Mouse (Mus musculus) forebrain, embryonic 10.5 days (tissue): ENCODE data around the gene Cacnb3. TPM values are rescaled to one million over a fixed set of nuclear protein-coding genes. Genes with fewer than 3 reads are reported as not detected.

Experiments used
- DNase-seq: peaks from one replicate; pipeline ENCODE4 v3.0.0-alpha.2; 2017; ENCODE audit warnings: low spot score; ENCODE audit errors: extremely low spot score
- H3K27ac ChIP-seq: fragments of 300-500 bp; sonication (generic); 2 replicates; pipeline ENCODE4 v1.5.1; 2016; ENCODE audit warnings: mild to moderate bottlenecking
- H3K27me3 ChIP-seq: fragments of 300-500 bp; sonication (generic); 2 replicates; pipeline ENCODE4 v1.6.1; 2016; ENCODE audit warnings: mild to moderate bottlenecking; ENCODE audit not compliant: poor library complexity, severe bottlenecking
- H3K36me3 ChIP-seq: fragments of 300-500 bp; sonication (generic); replicated peaks from 2 replicates; pipeline ENCODE4 v1.6.1; 2016; ENCODE audit warnings: mild to moderate bottlenecking, moderate library complexity
- H3K4me1 ChIP-seq: fragments of 300-500 bp; sonication (generic); 2 replicates; pipeline ENCODE4 v1.6.1; 2016
- H3K4me3 ChIP-seq: fragments of 300-500 bp; sonication (generic); 2 replicates; pipeline ENCODE4 v1.5.1; 2016; ENCODE audit warnings: mild to moderate bottlenecking, moderate library complexity
- H3K9me3 ChIP-seq: fragments of 300-500 bp; sonication (generic); 2 replicates; pipeline ENCODE4 v1.6.1; 2016; ENCODE audit warnings: mild to moderate bottlenecking, moderate library complexity
- WGBS: fragments of 180-500 bp; shearing (Covaris S2); methylation state at CpG from one replicate; pipeline ENCODE4 v1.1.7; 2016; 5-methylcytosine and 5-hydroxymethylcytosine counted together
- polyA plus RNA-seq: library from polyadenylated mRNA; unstranded; fragments of >200 nt; fragmentation: Nextera tagmentation; extraction: Ambion mirVana; gene quantifications from 2 replicates; pipeline ENCODE4 v1.2.1, GENCODE M21; 2016

Cacnb3 gene
- polyA plus RNA-seq, 1 experiment from 2014 or later = 19.9 TPM

DNA sequence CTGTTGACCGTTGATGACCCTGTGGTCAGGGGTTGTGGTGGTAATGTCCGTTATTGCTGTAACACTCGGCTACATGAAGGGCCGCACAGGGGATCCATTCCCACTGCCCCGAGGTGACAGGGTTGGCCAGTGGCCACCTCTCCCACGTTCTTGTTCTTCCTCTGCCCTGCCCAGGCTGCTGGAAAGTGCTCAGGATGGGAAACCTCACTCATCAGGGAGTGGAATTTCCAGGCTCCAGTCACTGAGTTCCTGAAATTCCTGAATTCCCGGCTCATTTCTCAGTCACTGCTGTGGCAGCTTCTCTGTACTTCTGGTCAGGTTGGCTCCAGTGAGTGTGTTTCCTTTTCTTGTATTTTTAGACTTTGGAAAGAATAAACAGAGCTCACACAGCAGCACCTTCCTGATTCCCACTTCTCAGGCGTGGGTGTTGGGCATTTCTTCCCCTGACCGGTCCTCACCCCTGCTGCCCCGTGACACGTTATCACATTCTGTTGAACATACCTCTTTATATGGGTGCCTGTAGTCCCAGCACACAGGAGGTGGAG is 61.6 kb downstream of the Cacnb3 start:
- Histone ChIP-seq H3K36me3 (no peaks in the 10 kb centered on the region), H3K27ac (peak overlapping the region; percentile 80), H3K4me3 (0 out of 2 replicates have a peak overlapping the region, but pooled peaks have one; percentile 10), H3K27me3 (no peaks in the 10 kb centered on the region), H3K4me1 (peaks cover 47% of the 10 kb centered on the region), H3K9me3 (no peaks in the 10 kb centered on the region)
- 58% methylated on average over 11 of the region's 11 CpGs for WGBS
- DNase-seq = no peak

Other genes starting within 250 kb of the Cacnb3 start
- not detected in 2 replicates for gene Olfr283, start 249.9 kb upstream of the Cacnb3 start, polyA plus RNA-seq
- not detected in 2 replicates for gene Olfr282, start 199.6 kb upstream of the Cacnb3 start, polyA plus RNA-seq
- not detected in 2 replicates for gene Olfr281, start 178.3 kb upstream of the Cacnb3 start, polyA plus RNA-seq
- gene OR5BS1P, start 160.9 kb upstream of the Cacnb3 start, polyA plus RNA-seq = not detected in 2 replicates
- 0.49 TPM in 1 of 2 replicates, not detected in the other for gene Lalba, start 148.1 kb upstream of the Cacnb3 start, polyA plus RNA-seq
- not detected in 2 replicates for gene Olfr279, start 138.4 kb upstream of the Cacnb3 start, polyA plus RNA-seq
- 144 and 145 TPM in 2 replicates for gene Kansl2, start 96.6 kb upstream of the Cacnb3 start, polyA plus RNA-seq
- 59.8 and 62.0 TPM in 2 replicates for gene Ccnt1, start 59.9 kb upstream of the Cacnb3 start, polyA plus RNA-seq
- 0.29 TPM in 1 of 2 replicates, not detected in the other for gene 4930415O20Rik, start 59.8 kb upstream of the Cacnb3 start, polyA plus RNA-seq
- 9.4 and 11.9 TPM in 2 replicates for gene Adcy6, start 20.8 kb upstream of the Cacnb3 start, polyA plus RNA-seq
- gene Ddx23, start 32.1 kb downstream of the Cacnb3 start, polyA plus RNA-seq = 27.3 and 28.5 TPM in 2 replicates
- 1.8 and 2.2 TPM in 2 replicates for gene Rnd1, start 46.6 kb downstream of the Cacnb3 start, polyA plus RNA-seq
- 0.86 and 0.90 TPM in 2 replicates for gene Ccdc65, start 77.4 kb downstream of the Cacnb3 start, polyA plus RNA-seq
- gene Fkbp11, start 97.4 kb downstream of the Cacnb3 start, polyA plus RNA-seq = 16.7 and 17.1 TPM in 2 replicates
- gene Arf3, start 132.4 kb downstream of the Cacnb3 start, polyA plus RNA-seq = 42.1 and 42.5 TPM in 2 replicates
- gene Wnt10b, start 147.3 kb downstream of the Cacnb3 start, polyA plus RNA-seq = 0.12 and 0.33 TPM in 2 replicates
- 0.49 and 1.3 TPM in 2 replicates for gene Wnt1, start 159.0 kb downstream of the Cacnb3 start, polyA plus RNA-seq
- gene Ddn, start 178.7 kb downstream of the Cacnb3 start, polyA plus RNA-seq = 0.10 TPM in 1 of 2 replicates, not detected in the other
- 90.4 and 93.5 TPM in 2 replicates for gene Prkag1, start 200.7 kb downstream of the Cacnb3 start, polyA plus RNA-seq
- 10.8 and 11.8 TPM in 2 replicates for gene Kmt2d, start 240.4 kb downstream of the Cacnb3 start, polyA plus RNA-seq